Mouse (Mus musculus): ENCODE results near the gene Cfap298.

DNA sequence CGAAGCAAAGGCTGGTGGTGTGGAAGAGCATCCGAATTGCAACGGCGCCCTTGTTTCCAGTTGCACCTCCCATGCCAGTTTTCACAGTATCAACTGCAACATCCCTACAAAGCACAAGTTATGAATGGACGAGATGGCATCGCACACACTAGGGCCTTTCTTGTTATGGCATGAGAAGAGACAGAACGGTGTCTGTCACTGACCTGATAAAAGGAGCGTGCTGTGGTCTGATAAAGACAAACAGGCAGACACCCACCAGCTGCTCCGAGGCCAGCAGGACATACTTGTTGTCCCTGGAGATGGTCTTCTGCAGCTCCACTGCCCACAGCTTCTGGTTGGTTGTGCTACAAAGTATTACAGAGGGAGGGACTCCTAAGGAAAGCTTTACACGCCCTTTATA lies 29.4 kb upstream of the Cfap298 start:
- no peak for TF ChIP-seq CTCF (IDR thresholded peaks at IDR 0.05; ENCODE audit: control insufficient read depth, insufficient read depth, low read length)
- TF ChIP-seq POLR2A (IDR thresholded peaks at IDR 0.05; ENCODE audit: borderline replicate concordance, control insufficient read depth, low read depth, low read length): no peak

Measured in bone marrow, adult 2 months (tissue).